Mouse (Mus musculus) granulocyte monocyte progenitor cell, adult 5-6 weeks (primary cell): ENCODE measurements at regions not wholly inside any gene's neighbourhood (a gene's known extent, or its start where the extent isn't known, plus 50 kb on each side); places are given as distances from the start of the nearest gene placed in this dataset.

Experiments used
- ATAC-seq: replicated peaks from 2 replicates; pipeline ENCODE4 v1.8.0; 2016; ENCODE audit warnings: mild to moderate bottlenecking, moderate TSS enrichment, inconsistent platforms; ENCODE audit not compliant: poor library complexity, severe bottlenecking

- no peak for ATAC-seq
These were observed 162.3 kb upstream of the Foxq1 start for GRCm38 (mm10) chr13:31393421-31394215.

- ATAC-seq = no peak
These were observed 159.6 kb upstream of the Foxq1 start for GRCm38 (mm10) chr13:31396216-31396910.

DNA sequence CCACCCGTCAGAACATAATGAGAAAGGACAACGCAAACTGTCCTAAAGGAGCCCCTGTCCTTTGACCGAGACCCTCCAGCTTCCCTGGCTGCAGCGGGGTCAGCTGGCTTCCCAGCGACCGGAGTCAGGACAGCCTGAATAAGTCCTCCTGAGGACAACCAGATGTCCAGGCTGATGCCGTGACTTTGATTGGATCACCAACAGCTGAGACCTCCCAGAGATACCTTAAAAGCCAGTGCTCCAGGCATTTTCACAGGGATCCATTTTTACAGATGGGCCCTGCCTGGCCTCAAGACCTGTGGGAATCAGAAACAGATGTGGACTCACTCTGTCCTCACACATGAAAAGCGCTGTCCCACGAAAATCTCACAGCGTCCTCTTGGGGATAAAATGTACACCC lies 158.7 kb upstream of the Foxq1 start:
- no peak for ATAC-seq

- ATAC-seq = no peak
These were observed 155.5 kb upstream of the Foxq1 start for GRCm38 (mm10) chr13:31400401-31400800.

GRCm38 (mm10) chr13:31405312-31405711 lies 150.6 kb upstream of the Foxq1 start:
- no peak for ATAC-seq

DNA sequence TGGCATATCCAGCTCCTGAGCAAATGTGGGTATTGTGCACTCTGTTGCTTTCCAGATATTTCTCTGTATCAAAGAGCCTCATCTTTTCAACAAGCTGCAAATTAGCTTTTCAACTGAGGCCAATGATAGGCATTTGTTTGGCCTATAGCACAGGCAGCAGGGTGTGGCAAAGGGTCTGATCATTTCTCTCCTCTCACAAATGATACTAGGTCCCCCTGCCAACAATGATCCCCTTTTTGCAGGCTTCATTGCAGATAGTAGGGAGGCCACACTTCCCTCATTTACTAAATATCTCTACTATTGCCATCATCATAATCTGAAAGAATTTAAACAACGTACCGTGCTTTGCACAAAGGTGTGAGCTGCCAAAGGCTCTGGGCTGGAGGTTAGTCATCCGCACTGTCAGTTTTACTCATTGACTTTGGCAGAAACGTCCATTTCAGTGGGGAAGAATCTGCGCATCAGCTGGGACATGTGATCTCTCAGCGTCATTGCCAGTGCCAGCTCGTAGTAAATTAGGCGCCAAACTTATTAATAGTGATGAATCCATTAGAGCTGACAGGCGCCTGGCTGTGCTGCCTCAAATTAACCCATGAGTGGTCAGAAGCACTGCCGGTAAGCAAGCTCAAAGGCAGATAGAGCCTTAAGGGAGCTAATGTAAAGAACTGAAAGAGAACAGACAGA lies 147.4 kb upstream of the Foxq1 start:
- ATAC-seq = no peak

DNA sequence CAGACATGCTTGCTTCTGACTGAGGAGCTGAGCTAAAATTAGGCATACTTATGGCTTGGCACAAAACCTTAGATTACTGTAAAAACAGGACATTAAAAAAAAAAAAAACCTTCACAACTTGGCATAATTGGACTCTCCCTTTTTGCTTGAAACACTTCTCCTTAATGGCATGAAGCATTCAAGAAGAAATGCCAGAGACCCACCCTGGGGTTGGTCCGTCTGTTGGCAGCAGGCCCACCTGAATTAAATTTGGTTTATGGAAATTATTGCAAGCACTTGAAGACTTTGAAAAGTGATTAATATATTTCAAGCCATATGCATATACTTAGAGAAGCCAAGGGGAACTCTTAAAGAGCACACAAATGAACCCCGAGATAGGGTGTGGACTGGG lies 146.8 kb upstream of the Foxq1 start:
- no peak for ATAC-seq

DNA sequence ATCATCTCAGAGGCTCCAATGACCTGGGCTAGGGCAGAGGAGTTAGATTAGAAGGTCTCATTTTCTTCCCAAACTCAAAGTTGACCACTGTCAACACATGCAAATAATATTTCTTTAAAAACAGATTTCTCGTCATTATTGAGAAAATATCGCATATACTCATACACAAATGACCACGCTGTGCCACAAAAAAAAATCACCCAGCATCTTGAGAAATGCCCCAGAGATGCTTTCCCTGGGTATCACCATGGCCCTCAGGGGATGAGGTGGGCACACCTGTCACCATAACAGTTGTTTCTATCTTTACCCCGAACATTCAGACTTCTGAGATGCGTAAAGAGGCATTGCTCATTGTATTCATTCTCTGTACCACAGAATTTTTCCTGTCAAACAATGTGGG lies 134.4 kb upstream of the Foxq1 start:
- ATAC-seq = no peak

GRCm38 (mm10) chr13:31423599-31423998 lies 132.3 kb upstream of the Foxq1 start:
- no peak for ATAC-seq

GRCm38 (mm10) chr13:31425825-31426500 lies 130.0 kb upstream of the Foxq1 start:
- no peak for ATAC-seq

DNA sequence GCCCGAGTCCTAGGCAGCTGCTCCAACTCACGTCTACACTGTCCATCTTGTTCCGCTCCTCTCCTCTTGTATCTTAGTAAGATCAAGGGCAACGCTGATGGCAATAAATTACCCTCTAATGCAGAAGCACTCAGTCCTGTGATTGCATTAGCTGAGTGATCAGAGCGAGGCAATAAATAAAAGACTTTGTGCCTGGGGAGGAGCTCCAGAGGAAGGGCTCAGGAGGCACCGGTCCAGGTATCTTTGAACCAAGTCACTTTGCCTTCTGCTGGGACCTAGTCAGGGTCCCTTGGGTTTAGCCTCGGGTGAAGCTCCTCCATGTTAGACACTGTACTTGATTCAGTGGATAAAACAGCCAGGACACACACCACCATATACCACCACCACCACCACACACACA lies 119.5 kb upstream of the Foxq1 start:
- no peak for ATAC-seq

- ATAC-seq = no peak
These were observed 115.9 kb upstream of the Foxq1 start for GRCm38 (mm10) chr13:31439761-31440627.

DNA sequence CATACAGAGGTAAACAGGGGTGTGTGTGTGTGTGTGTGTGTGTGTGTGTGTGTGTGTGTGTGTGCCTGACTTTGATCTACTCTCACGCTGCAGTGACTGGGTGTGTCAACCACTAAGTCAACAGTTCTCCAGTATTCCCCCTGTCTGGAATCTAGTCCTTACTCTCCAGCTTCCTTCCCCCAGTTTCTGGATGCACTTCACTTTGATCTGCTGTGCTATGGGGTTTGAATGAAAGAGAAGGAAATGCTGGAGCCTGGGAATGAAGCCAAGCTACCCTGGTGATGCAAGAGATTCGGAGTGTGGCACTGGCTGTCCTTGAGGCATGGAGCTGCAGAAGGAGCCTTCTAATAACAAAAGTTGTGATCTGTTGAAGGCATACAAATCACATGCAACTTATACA lies 97.1 kb upstream of the Foxq1 start:
- no peak for ATAC-seq

GRCm38 (mm10) chr13:31465141-31465540 lies 90.8 kb upstream of the Foxq1 start:
- no peak for ATAC-seq

- no peak for ATAC-seq
These were observed 90.2 kb upstream of the Foxq1 start for GRCm38 (mm10) chr13:31465711-31466110.

DNA sequence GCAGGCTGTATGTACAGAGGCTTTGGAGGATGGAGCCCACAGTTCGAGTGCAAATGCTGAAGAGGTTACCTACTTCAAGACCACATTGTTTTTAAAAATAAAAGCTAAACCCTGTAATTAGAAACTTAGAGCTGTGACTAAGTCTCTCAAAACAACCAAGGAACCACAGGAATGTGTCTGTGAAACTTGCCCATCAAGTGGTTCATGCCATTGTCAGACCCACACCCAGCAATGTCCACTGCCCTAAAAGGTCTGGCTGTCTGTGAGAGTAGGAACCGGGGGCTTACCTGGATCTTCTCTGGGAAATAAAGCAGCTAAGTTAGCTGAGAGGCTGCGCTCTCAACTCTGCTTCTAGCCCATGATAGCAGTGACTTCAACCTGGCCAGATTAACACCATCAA lies 87.8 kb upstream of the Foxq1 start:
- ATAC-seq = no peak

DNA sequence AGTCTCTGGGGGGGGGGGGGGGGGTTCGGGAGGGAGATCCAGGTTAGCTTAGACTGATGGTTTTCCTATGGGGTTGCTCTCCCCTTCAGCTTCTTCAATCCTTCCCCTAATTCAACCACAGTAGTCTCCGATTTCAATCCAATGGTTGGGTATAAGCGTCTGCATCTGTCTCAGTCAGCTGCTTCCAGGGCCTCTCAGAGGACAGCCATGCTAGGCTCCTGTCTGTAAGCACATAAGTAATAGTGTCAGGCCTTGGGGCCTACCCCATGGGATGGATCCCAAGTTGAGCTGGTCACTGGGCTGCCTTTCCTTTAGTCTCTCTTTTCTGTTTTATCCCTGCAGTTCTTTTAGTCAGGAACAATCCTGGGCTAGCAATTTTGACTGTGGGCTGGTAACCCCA lies 87.0 kb upstream of the Foxq1 start:
- no peak for ATAC-seq

- no peak for ATAC-seq
These were observed 83.6 kb upstream of the Foxq1 start for GRCm38 (mm10) chr13:31472366-31472765.

- no peak for ATAC-seq
These were observed 83.1 kb upstream of the Foxq1 start for GRCm38 (mm10) chr13:31472804-31473203.

- peak; percentile 62 for ATAC-seq
These were observed 82.7 kb upstream of the Foxq1 start for GRCm38 (mm10) chr13:31473275-31473674.
